Mouse (Mus musculus): ENCODE measurements around the gene Lrrc7. TPM values are rescaled to one million over a fixed set of nuclear protein-coding genes. Genes with fewer than 3 reads are reported as not detected.

Gene Lrrc7
- total RNA-seq, 1 experiment: not detected

GRCm38 (mm10) chr3:158362091-158362490 is 199.9 kb downstream of the Lrrc7 start:
- H3K27ac ChIP-seq (ENCODE audit: insufficient read depth, low read depth, low read length, poor library complexity, severe bottlenecking): no peak overlapping the region
- H3K4me3 ChIP-seq (ENCODE audit: insufficient read depth in 1 of 2, low read depth in 1 of 2, low read length in 2 of 2, poor library complexity in 1 of 2, severe bottlenecking in 1 of 2): no peak overlapping the region
- no peaks in the 10 kb centered on the region for H3K9me3 ChIP-seq (ENCODE audit: control insufficient read depth, insufficient read depth, low read depth, low read length)
- TF ChIP-seq ZNF384 (IDR thresholded peaks at IDR 0.05; ENCODE audit: low read depth, low read length): no peak
- no peak for TF ChIP-seq MAFK (IDR thresholded peaks at IDR 0.05; ENCODE audit: insufficient read depth, low read depth, low read length)
- TF ChIP-seq HCFC1 (IDR thresholded peaks at IDR 0.05; ENCODE audit: borderline replicate concordance, insufficient read depth, low read length): no peak
- TF ChIP-seq ZC3H11A (IDR thresholded peaks at IDR 0.05; ENCODE audit: borderline replicate concordance, low read depth, low read length): no peak
- H3K4me1 ChIP-seq (ENCODE audit: control insufficient read depth in 2 of 2, insufficient read depth in 2 of 2, low read length in 2 of 2, poor library complexity in 1 of 2): no peaks in the 10 kb centered on the region
- no peak overlapping the region for H3K9ac ChIP-seq (ENCODE audit: insufficient read depth, low read depth, low read length, poor library complexity, severe bottlenecking)
- DNase-seq (ENCODE audit: low read depth, low spot score): no peak
- in situ Hi-C loops (cut with MboI; ENCODE audit: low sequenced_read_pairs in 2 of 2, unreplicated experiment in 2 of 2): no loop called here
- H3K36me3 ChIP-seq (ENCODE audit: control insufficient read depth, insufficient read depth, low read length, poor library complexity, severe bottlenecking): no peaks in the 10 kb centered on the region

- no peak overlapping the region for H3K4me3 ChIP-seq (ENCODE audit: insufficient read depth in 1 of 2, low read depth in 1 of 2, low read length in 2 of 2, poor library complexity in 1 of 2, severe bottlenecking in 1 of 2)
- H3K9ac ChIP-seq (ENCODE audit: insufficient read depth, low read depth, low read length, poor library complexity, severe bottlenecking): no peak overlapping the region
- no peaks in the 10 kb centered on the region for H3K4me1 ChIP-seq (ENCODE audit: control insufficient read depth in 2 of 2, insufficient read depth in 2 of 2, low read length in 2 of 2, poor library complexity in 1 of 2)
- no peaks in the 10 kb centered on the region for H3K9me3 ChIP-seq (ENCODE audit: control insufficient read depth, insufficient read depth, low read depth, low read length)
- no peaks in the 10 kb centered on the region for H3K36me3 ChIP-seq (ENCODE audit: control insufficient read depth, insufficient read depth, low read length, poor library complexity, severe bottlenecking)
- DNase-seq (ENCODE audit: low read depth, low spot score): no peak
- TF ChIP-seq ZNF384 (IDR thresholded peaks at IDR 0.05; ENCODE audit: low read depth, low read length) (no peak), ZC3H11A (IDR thresholded peaks at IDR 0.05; ENCODE audit: borderline replicate concordance, low read depth, low read length) (no peak), CHD2 (IDR thresholded peaks at IDR 0.05; ENCODE audit: low read depth, low read length) (no peak), MAFK (IDR thresholded peaks at IDR 0.05; ENCODE audit: insufficient read depth, low read depth, low read length) (no peak)
- in situ Hi-C loops (cut with MboI; ENCODE audit: low sequenced_read_pairs in 2 of 2, unreplicated experiment in 2 of 2): no loop called here
- H3K27ac ChIP-seq (ENCODE audit: insufficient read depth, low read depth, low read length, poor library complexity, severe bottlenecking): no peak overlapping the region
Measured at GRCm38 (mm10) chr3:158356706-158357105, 205.3 kb downstream of the Lrrc7 start.

- Histone ChIP-seq H3K36me3 (ENCODE audit: control insufficient read depth, insufficient read depth, low read length, poor library complexity, severe bottlenecking) (no peaks in the 10 kb centered on the region), H3K9ac (ENCODE audit: insufficient read depth, low read depth, low read length, poor library complexity, severe bottlenecking) (no peak overlapping the region), H3K27ac (ENCODE audit: insufficient read depth, low read depth, low read length, poor library complexity, severe bottlenecking) (no peak overlapping the region), H3K4me1 (ENCODE audit: control insufficient read depth in 2 of 2, insufficient read depth in 2 of 2, low read length in 2 of 2, poor library complexity in 1 of 2) (no peaks in the 10 kb centered on the region), H3K9me3 (ENCODE audit: control insufficient read depth, insufficient read depth, low read depth, low read length) (no peaks in the 10 kb centered on the region), H3K4me3 (ENCODE audit: insufficient read depth in 1 of 2, low read depth in 1 of 2, low read length in 2 of 2, poor library complexity in 1 of 2, severe bottlenecking in 1 of 2) (no peak overlapping the region)
- DNase-seq (ENCODE audit: low read depth, low spot score): no peak
- TF ChIP-seq CHD2 (IDR thresholded peaks at IDR 0.05; ENCODE audit: low read depth, low read length): no peak
- no peak for TF ChIP-seq MAFK (IDR thresholded peaks at IDR 0.05; ENCODE audit: insufficient read depth, low read depth, low read length)
- TF ChIP-seq ZNF384 (IDR thresholded peaks at IDR 0.05; ENCODE audit: low read depth, low read length): no peak
- no peak for TF ChIP-seq HCFC1 (IDR thresholded peaks at IDR 0.05; ENCODE audit: borderline replicate concordance, insufficient read depth, low read length)
- no peak for TF ChIP-seq ZC3H11A (IDR thresholded peaks at IDR 0.05; ENCODE audit: borderline replicate concordance, low read depth, low read length)
- in situ Hi-C loops (cut with MboI; ENCODE audit: low sequenced_read_pairs in 2 of 2, unreplicated experiment in 2 of 2): no loop called here
Measured at GRCm38 (mm10) chr3:158356194-158356593, 205.8 kb downstream of the Lrrc7 start.

- no peak overlapping the region for H3K9ac ChIP-seq (ENCODE audit: insufficient read depth, low read depth, low read length, poor library complexity, severe bottlenecking)
- no peaks in the 10 kb centered on the region for H3K9me3 ChIP-seq (ENCODE audit: control insufficient read depth, insufficient read depth, low read depth, low read length)
- in situ Hi-C loops (cut with MboI; ENCODE audit: low sequenced_read_pairs in 2 of 2, unreplicated experiment in 2 of 2): no loop called here
- DNase-seq (ENCODE audit: low read depth, low spot score): no peak
- H3K27ac ChIP-seq (ENCODE audit: insufficient read depth, low read depth, low read length, poor library complexity, severe bottlenecking): no peak overlapping the region
- TF ChIP-seq HCFC1 (IDR thresholded peaks at IDR 0.05; ENCODE audit: borderline replicate concordance, insufficient read depth, low read length) (no peak), CHD2 (IDR thresholded peaks at IDR 0.05; ENCODE audit: low read depth, low read length) (no peak), MAFK (IDR thresholded peaks at IDR 0.05; ENCODE audit: insufficient read depth, low read depth, low read length) (no peak), ZNF384 (IDR thresholded peaks at IDR 0.05; ENCODE audit: low read depth, low read length) (no peak), ZC3H11A (IDR thresholded peaks at IDR 0.05; ENCODE audit: borderline replicate concordance, low read depth, low read length) (no peak)
- H3K4me3 ChIP-seq (ENCODE audit: insufficient read depth in 1 of 2, low read depth in 1 of 2, low read length in 2 of 2, poor library complexity in 1 of 2, severe bottlenecking in 1 of 2): no peak overlapping the region
- H3K36me3 ChIP-seq (ENCODE audit: control insufficient read depth, insufficient read depth, low read length, poor library complexity, severe bottlenecking): no peaks in the 10 kb centered on the region
- H3K4me1 ChIP-seq (ENCODE audit: control insufficient read depth in 2 of 2, insufficient read depth in 2 of 2, low read length in 2 of 2, poor library complexity in 1 of 2): no peaks in the 10 kb centered on the region
Measured at GRCm38 (mm10) chr3:158340808-158341207, 221.2 kb downstream of the Lrrc7 start.

- in situ Hi-C loops (cut with MboI; ENCODE audit: low sequenced_read_pairs in 2 of 2, unreplicated experiment in 2 of 2): no loop called here
- Histone ChIP-seq H3K27ac (ENCODE audit: insufficient read depth, low read depth, low read length, poor library complexity, severe bottlenecking) (no peak overlapping the region), H3K4me3 (ENCODE audit: insufficient read depth in 1 of 2, low read depth in 1 of 2, low read length in 2 of 2, poor library complexity in 1 of 2, severe bottlenecking in 1 of 2) (no peak overlapping the region), H3K9ac (ENCODE audit: insufficient read depth, low read depth, low read length, poor library complexity, severe bottlenecking) (no peak overlapping the region), H3K36me3 (ENCODE audit: control insufficient read depth, insufficient read depth, low read length, poor library complexity, severe bottlenecking) (no peaks in the 10 kb centered on the region), H3K4me1 (ENCODE audit: control insufficient read depth in 2 of 2, insufficient read depth in 2 of 2, low read length in 2 of 2, poor library complexity in 1 of 2) (no peaks in the 10 kb centered on the region), H3K9me3 (ENCODE audit: control insufficient read depth, insufficient read depth, low read depth, low read length) (no peaks in the 10 kb centered on the region)
- TF ChIP-seq HCFC1 (IDR thresholded peaks at IDR 0.05; ENCODE audit: borderline replicate concordance, insufficient read depth, low read length) (no peak), ZNF384 (IDR thresholded peaks at IDR 0.05; ENCODE audit: low read depth, low read length) (no peak), CHD2 (IDR thresholded peaks at IDR 0.05; ENCODE audit: low read depth, low read length) (no peak), ZC3H11A (IDR thresholded peaks at IDR 0.05; ENCODE audit: borderline replicate concordance, low read depth, low read length) (no peak), MAFK (IDR thresholded peaks at IDR 0.05; ENCODE audit: insufficient read depth, low read depth, low read length) (no peak)
- DNase-seq (ENCODE audit: low read depth, low spot score): no peak
Measured at GRCm38 (mm10) chr3:158330085-158330484, 231.9 kb downstream of the Lrrc7 start.
